Mouse (Mus musculus): ENCODE measurements at regions not wholly inside any gene's neighbourhood (a gene's known extent, or its start where the extent isn't known, plus 50 kb on each side); places are given as distances from the start of the nearest gene placed in this dataset.
A peak's percentile ranks its signal among the peaks of the same experiment; 100 is the strongest.

DNA sequence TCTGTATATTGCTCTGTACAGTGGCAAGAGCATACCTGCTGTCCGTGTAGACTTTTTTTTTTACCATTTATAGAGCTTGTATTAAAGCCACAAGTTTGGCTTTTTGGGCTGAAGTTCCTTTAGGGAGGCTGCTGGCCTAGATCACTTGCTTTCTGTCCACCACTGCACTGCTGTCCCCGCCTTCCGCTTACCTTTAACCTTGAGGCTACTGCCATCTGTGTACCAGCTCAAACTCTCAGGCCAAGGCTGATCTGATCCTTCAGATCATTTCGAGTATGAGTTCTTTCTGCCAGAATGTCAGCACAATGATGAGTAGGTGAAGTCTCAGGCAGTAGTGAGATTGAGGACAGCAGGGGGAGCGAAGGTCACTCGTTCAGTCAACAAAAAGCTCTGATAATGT is 288.5 kb downstream of the Gm21865 start:
- DNase-seq: peak; percentile 9
